Mouse (Mus musculus) right cerebral cortex, postnatal 10 days (tissue): ENCODE measurements around the gene Myo5a.

ENCODE experiments used
- DNase-seq, 2 experiments: peaks; one replicate each; pipeline ENCODE4 v3.0.0; 2021; ENCODE audit warnings: low spot score in 2 of 2

The Myo5a gene

GRCm38 (mm10) chr9:75070457-75071028, at the start of gene Myo5a:
Gene Myo5a, plus strand, starts transcription at chr9:75071015.
- DNase-seq = no peak

GRCm38 (mm10) chr9:75022546-75022945, 48.3 kb upstream of the Myo5a start:
- no peak for DNase-seq

- no peak for DNase-seq
Observed at GRCm38 (mm10) chr9:75023150-75023894, 47.5 kb upstream of the Myo5a start.

GRCm38 (mm10) chr9:75024089-75024488, 46.7 kb upstream of the Myo5a start:
- no peak for DNase-seq

- DNase-seq = no peak
Observed at GRCm38 (mm10) chr9:75025689-75026088, 45.1 kb upstream of the Myo5a start.

- DNase-seq = no peak
Observed at GRCm38 (mm10) chr9:75032408-75032807, 38.4 kb upstream of the Myo5a start.

- peak in 1 of 2 experiments; percentile 23 for DNase-seq
Observed at GRCm38 (mm10) chr9:75033141-75033540, 37.7 kb upstream of the Myo5a start.

- no peak for DNase-seq
Observed at GRCm38 (mm10) chr9:75034691-75035090, 36.1 kb upstream of the Myo5a start.

GRCm38 (mm10) chr9:75035944-75036343, 34.9 kb upstream of the Myo5a start:
- DNase-seq = no peak

GRCm38 (mm10) chr9:75037451-75038356, 33.1 kb upstream of the Myo5a start, which contains the start of gene Arpp19:
Gene Arpp19, plus strand, starts transcription at chr9:75037614.
- peak; percentile 93 for DNase-seq

- DNase-seq = no peak
Observed at GRCm38 (mm10) chr9:75038357-75038688, 32.5 kb upstream of the Myo5a start.

GRCm38 (mm10) chr9:75040566-75040965, 30.2 kb upstream of the Myo5a start:
- DNase-seq = no peak

- no peak for DNase-seq
Observed at GRCm38 (mm10) chr9:75041840-75042525, 28.8 kb upstream of the Myo5a start.

- DNase-seq = no peak
Observed at GRCm38 (mm10) chr9:75043191-75043590, 27.6 kb upstream of the Myo5a start.

- DNase-seq = no peak
Observed at GRCm38 (mm10) chr9:75047079-75047478, 23.7 kb upstream of the Myo5a start.

GRCm38 (mm10) chr9:75049100-75049499, 21.7 kb upstream of the Myo5a start:
- DNase-seq = no peak

- DNase-seq = peak; percentile 86 to 87
Observed at GRCm38 (mm10) chr9:75050003-75050402, 20.8 kb upstream of the Myo5a start.

- no peak for DNase-seq
Observed at GRCm38 (mm10) chr9:75051841-75052240, 19.0 kb upstream of the Myo5a start.

GRCm38 (mm10) chr9:75055046-75055445, 15.8 kb upstream of the Myo5a start:
- DNase-seq = no peak

- DNase-seq = no peak
Observed at GRCm38 (mm10) chr9:75064678-75065331, 6.0 kb upstream of the Myo5a start.

GRCm38 (mm10) chr9:75071029-75071705, 352 bp downstream of the Myo5a start:
- peak; percentile 85 for DNase-seq
